Mouse (Mus musculus) layer of hippocampus, postnatal 25 days (tissue): ENCODE measurements around the gene Pkd1. TPM values are rescaled to one million over a fixed set of nuclear protein-coding genes. Genes with fewer than 3 reads are reported as not detected.

ENCODE experiments used
- DNase-seq, 2 experiments: peaks; one replicate each; pipeline ENCODE4 v3.0.0; 2022; ENCODE audit warnings: mixed read lengths in 2 of 2, low spot score in 1 of 2; ENCODE audit errors: extremely low spot score in 1 of 2
- total RNA-seq, 2 experiments: library from RNA; stranded (reverse); gene quantifications; 2 replicates each; pipeline ENCODE4 v1.2.3; 2021

The Pkd1 gene
- total RNA-seq, 2 experiments from 2014 or later = 68.9 to 89.9 TPM

GRCm38 (mm10) chr17:24532045-24532444, 17.6 kb upstream of the Pkd1 start:
- DNase-seq = no peak

- peak; percentile 73 to 79 for DNase-seq
Measured at GRCm38 (mm10) chr17:24533099-24533992, 16.3 kb upstream of the Pkd1 start.

DNA sequence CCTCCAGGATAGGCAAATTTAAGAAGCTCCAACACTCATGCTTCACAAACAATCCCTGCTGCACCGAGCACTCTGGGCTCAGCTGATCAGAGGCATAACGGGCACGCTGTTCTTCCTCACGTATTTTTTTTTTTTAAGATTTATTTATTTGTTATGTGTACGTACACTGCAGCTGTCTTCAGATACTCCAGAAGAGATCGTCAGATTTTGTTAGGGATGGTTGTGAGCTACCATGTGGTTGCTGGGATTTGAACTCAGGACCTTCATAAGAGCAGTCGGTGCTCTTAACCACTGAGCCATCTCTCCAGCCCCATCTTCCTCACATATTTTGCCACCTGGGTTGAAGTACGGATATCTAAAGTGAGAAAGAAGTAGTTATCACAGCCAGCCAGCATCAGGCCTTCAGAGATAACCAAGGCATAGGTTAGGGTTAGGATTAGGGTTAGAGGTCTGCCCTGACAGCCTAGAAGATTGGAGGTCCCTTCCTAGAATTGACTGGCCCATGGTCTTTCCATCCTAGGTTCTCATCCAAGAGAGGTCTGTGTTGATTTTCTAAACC, 15.4 kb upstream of the Pkd1 start, which contains the start of gene Rab26:
TSS of gene Rab26 (minus strand) at position 51 of the 559 bp plus-strand sequence.
- DNase-seq = no peak

GRCm38 (mm10) chr17:24535300-24535699, 14.3 kb upstream of the Pkd1 start:
- no peak for DNase-seq

- DNase-seq = no peak
Measured at GRCm38 (mm10) chr17:24537536-24537935, 12.1 kb upstream of the Pkd1 start.

DNA sequence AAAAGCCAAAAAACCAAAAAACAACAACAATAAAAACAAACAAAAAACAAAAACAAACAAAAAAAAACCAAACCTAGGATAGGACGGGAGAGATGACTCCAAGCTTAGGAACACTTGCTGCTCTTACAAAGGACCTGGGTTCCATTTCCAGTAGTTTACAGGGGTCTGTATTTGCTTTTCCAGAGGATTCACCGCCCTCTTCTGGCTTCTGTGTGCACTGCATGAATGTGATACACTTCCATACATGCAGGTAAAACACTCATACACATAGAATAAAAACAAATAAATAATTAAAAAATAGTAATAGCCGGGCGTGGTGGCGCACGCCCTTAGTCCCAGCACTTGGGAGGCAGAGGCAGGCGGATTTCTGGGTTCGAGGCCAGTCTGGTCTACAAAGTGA, 10.7 kb upstream of the Pkd1 start:
- peak in 1 of 2 experiments; percentile 64 for DNase-seq

- DNase-seq = no peak
Measured at GRCm38 (mm10) chr17:24540375-24540774, 9.3 kb upstream of the Pkd1 start.

DNA sequence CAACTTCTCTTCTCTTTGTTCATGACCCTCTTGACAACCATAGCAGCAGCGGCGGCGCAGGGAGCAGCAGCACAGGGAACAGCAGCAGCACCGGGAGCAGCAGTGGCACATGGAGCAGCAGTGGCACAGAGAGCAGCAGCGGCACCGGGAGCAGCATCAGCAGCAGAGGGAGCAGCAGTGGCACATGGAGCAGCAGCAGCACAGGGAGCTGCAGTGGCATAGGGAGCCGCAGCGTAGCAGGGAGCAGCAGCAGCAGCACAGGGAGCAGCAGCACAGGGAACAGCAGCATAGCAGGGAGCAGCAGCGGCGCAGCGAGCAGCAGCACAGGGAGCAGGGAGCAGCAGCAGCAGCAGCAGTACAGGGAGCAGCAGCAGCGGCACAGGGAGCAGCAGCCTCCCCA, 5.0 kb upstream of the Pkd1 start:
- no peak for DNase-seq

DNA sequence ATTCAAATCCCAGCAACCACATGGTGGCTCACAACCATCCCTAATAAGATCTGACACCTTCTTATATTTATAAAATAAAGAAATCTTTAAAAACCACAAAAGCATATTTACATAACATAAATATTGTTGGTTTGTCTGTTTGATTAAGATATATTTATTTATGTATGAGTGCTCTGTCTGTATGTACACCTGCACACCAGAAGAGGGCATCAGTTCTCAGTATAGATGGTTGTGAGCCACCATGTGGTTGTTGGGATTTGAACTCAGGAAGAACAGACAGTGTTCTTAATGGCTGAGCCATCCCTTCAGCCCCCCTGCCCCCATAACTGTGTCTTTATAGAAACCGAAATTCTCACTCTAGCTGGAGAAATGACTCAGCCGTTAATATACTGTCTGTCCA, 4.4 kb upstream of the Pkd1 start:
- DNase-seq = no peak

DNA sequence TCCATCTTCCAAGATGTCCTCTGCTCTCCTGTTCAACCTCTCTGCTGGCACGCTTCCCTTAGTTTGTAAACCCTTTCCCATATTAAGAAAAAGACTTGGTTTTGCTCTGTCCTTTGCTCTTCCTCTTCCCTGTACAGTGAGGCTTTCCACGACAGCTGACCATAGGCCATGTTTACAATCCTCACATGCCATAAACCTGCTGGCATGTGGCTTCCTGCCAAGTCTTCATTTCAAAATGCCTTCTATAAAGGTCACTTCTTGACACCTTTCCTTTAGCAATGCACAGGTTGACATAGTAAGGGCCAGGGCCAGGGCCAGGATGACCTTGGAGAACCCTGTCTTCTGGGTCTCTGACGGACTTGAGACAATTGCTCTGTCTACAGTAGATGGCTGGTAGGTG, 3.4 kb upstream of the Pkd1 start:
- no peak for DNase-seq

DNA sequence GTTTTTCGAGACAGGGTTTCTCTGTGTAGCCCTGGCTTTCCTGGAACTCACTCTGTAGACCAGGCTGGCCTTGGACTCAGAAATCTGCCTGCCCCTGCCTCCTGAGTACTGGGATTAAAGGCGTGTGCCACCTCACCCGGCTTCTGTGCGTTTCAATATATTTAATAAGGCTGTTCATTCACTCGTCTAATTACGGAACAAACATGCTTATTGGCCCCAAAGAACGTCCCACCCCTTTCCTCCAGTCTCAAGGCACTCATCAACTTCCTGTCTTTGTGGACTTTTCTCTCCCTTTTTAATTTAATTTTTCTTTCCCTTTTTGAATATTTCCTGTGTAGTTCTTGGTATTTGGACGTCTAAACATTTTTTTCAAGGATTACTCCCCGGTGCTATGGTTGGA, 1.2 kb upstream of the Pkd1 start:
- no peak for DNase-seq

DNA sequence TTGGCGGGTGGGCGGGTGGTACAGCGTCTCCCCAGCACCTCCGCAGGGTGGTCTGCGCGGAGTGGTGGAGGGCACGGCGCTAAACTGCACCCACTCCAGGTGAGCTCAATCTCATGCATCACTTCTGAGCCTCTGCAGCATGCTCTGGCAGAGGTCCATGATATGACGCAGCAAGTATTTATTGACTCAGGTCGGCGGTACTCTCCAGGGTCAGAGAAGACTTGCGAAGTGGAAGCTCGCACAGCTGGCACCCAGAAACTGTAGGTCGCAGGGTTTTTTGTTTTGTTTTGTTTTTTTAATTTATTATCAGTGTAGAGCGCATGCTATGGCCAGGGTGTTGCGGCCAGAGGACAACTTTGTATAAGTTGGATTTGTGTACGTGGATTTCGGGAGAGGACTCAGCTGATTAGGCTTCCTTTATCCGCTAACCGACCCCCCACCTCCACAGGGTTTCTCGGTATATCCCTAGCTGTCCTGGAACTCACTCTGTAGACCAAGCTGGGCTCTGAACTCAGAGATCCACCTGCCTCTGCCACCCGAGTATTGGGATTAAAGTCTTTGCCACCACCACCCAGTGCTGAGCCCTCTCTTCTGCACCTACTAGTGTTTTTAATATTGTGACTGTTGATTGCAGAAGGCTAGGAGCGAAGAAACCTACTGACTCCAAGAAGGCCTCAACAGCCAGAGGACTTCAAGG, 565 bp upstream of the Pkd1 start:
- no peak for DNase-seq

DNA sequence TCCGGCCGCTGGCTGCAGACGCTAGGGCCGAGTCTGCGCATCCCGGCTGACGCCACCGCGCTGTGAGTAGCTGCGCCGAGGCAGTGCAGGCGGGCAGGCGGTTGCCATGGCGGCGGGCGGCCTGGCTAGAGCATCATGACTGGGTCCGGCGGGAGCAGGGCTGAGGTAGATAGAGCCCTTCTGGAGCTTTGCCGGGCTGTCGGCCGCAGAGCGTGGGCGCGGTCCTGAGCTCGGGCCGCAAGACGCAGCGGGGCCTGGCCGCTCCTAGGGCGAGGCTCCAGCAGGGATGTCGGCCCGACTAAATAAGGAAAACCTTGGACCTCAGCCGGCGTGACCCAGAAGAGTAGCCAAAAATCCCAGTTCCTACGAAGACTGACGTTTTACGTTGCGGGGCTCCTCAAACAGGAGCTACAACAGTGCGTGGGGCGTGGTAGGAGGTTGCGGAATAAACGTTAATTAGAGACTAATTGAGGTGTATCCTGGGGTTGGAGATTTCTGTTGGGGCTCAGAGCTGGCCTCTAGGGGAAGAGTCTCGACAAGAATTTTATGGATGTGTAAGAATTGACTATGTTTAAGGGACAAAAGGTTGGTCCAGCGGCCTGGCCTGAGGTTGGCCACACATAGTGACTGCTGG, 899 bp downstream of the Pkd1 start:
- peak; percentile 61 to 62 for DNase-seq

- no peak for DNase-seq
Measured at GRCm38 (mm10) chr17:24551050-24551444, 1.4 kb downstream of the Pkd1 start.

DNA sequence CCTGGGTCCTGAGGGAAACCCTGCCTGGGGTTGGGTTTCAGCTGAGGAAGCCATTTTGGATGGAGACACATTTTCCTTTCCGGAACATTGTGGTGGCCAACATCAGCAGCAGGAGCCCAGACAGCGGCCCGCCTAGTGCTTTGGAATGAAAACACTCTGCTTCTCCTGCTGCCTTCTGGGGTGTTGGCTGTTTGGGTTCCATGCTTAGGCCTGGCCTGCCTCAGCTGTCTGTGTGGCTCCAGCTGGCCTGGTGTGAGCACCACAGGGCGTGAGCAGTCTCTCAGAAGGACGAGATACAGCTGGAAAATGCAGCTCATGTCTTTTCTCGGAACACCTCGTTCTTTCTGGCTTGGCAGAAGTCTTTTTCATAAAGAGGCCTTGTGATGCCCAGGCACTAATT, 7.5 kb downstream of the Pkd1 start:
- no peak for DNase-seq

GRCm38 (mm10) chr17:24558600-24559099, 9.0 kb downstream of the Pkd1 start:
- DNase-seq = no peak

DNA sequence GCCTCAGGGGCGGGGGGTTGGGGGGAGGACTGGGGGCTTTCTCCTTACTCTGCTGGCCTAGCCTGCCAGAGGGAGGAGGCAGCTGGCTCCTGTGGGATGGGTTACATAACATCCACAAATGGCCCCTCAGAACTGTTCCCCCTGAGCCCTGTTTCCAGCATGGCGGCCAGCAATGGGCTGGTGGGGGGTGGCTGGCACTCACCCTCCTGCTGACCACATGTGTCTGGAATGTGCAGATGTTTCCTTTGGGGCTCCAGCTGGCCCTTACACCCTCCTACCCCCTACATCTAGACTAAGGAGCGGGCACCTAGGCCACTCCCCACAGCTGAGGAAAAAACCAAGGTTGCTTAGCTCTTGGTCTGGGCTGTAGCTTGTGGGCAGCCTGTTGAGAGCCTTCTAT, 9.5 kb downstream of the Pkd1 start:
- no peak for DNase-seq

DNA sequence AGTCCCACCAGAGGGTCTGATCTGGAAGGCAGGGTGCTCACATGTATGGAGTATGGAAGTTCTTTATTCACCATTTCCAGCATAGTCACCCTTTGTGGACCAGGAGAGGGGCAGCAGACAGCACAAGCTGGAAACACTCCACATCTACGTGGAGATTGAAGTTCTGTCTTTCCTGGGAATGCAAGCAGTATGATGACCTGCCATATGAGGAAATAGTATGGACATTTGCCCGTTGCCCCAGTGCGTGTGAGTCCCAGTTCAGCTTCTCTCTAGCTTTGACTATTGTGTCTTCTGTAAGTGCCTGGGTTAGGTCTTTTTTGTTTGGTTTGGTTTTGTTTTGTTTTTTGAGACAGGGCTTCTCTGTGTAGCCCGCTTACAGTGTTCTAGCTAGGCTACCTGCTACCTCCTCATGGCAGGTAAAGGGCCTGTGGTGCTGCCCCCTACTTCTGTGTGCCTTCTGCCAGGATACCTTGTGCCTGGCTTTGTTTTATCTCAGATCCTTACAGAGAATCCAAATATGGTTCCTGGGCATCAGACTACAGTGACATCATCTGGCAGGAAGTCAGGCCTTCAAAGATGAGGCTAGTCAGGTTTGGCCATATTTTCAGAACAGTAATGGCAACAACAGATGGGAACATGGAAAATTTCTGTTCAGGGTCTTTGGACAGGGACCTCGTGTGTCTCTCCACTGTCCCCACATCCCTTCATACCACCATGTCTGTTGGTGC, 10.8 kb downstream of the Pkd1 start:
- no peak for DNase-seq

GRCm38 (mm10) chr17:24561592-24561991, 12.0 kb downstream of the Pkd1 start:
- DNase-seq = no peak

GRCm38 (mm10) chr17:24563638-24564037, 14.0 kb downstream of the Pkd1 start:
- DNase-seq = no peak
